Mouse (Mus musculus): ENCODE data around the gene Ank3. TPM values are rescaled to one million over a fixed set of nuclear protein-coding genes. Genes with fewer than 3 reads are reported as not detected.

The Ank3 gene
- polyA plus RNA-seq, 1 experiment from 2014 or later: 60.0 TPM

DNA sequence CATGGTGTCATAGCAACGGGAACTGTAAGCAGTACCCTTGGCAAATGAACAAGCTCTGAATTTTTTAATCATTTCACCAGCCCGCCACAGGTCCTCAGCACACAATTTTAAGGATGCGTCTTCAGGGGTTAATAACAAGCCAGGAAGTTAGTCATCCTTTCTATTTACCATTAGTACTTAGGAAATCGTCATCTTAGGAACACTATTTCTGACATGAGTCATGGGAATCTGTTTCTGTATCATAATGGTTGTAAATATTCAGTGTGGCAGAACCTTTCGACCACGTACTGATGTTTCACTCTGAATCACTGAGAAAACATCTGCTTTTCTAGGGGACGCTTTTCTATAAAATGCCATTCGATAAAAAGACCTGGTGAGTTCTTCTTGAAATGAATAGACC, 109.1 kb downstream of the Ank3 start:
- no peak overlapping the region for H3K4me3 ChIP-seq (ENCODE audit: low read depth, low read length)
- H3K4me1 ChIP-seq (ENCODE audit: control insufficient read depth, insufficient read depth, low read length): no peaks in the 10 kb centered on the region
- ATAC-seq (no peak), DNase-seq (ENCODE audit: low spot score) (no peak)
- H3K27ac ChIP-seq (ENCODE audit: low read depth, low read length): no peak overlapping the region
- 93% methylated on average over 8 of the region's 8 CpGs for WGBS
- no peaks in the 10 kb centered on the region for H3K27me3 ChIP-seq (replicated peaks; ENCODE audit: control insufficient read depth, insufficient read depth, low read length)
- H3K9ac ChIP-seq (ENCODE audit: low read length): no peak overlapping the region
- H3K4me2 ChIP-seq (ENCODE audit: low read length): no peak overlapping the region
- H3K36me3 ChIP-seq (ENCODE audit: control insufficient read depth, insufficient read depth, low read length): no peaks in the 10 kb centered on the region
- H3K9me3 ChIP-seq (replicated peaks; ENCODE audit: control insufficient read depth, low read length): no peaks in the 10 kb centered on the region

DNA sequence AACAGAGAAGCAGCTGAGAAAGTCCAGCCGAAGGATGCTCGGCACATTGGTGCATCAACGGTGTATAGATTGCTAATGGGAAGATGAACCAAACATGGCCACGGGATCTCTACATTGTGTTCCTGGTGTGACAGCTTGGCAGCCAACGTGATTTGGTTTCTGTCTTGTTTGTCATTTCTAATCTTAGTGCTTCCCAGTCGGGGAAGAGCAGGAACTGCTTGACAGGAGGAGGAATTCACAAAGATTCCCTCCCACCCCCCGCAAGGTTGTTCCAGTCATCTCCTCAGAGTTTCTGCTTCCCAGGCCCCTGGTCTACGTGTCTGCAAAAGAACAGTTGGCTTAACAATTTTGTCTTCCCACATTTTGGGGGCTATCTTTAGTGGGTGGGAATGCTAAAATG, 111.8 kb downstream of the Ank3 start:
- Histone ChIP-seq H3K36me3 (ENCODE audit: control insufficient read depth, insufficient read depth, low read length) (no peaks in the 10 kb centered on the region), H3K9ac (ENCODE audit: low read length) (no peak overlapping the region), H3K4me3 (ENCODE audit: low read depth, low read length) (no peak overlapping the region), H3K4me2 (ENCODE audit: low read length) (no peak overlapping the region), H3K4me1 (ENCODE audit: control insufficient read depth, insufficient read depth, low read length) (no peaks in the 10 kb centered on the region), H3K27ac (ENCODE audit: low read depth, low read length) (no peak overlapping the region), H3K9me3 (replicated peaks; ENCODE audit: control insufficient read depth, low read length) (no peaks in the 10 kb centered on the region), H3K27me3 (replicated peaks; ENCODE audit: control insufficient read depth, insufficient read depth, low read length) (no peaks in the 10 kb centered on the region)
- DNase-seq (ENCODE audit: low spot score) (no peak), ATAC-seq (no peak)
- WGBS: 85% methylated on average over 8 of the region's 8 CpGs

DNA sequence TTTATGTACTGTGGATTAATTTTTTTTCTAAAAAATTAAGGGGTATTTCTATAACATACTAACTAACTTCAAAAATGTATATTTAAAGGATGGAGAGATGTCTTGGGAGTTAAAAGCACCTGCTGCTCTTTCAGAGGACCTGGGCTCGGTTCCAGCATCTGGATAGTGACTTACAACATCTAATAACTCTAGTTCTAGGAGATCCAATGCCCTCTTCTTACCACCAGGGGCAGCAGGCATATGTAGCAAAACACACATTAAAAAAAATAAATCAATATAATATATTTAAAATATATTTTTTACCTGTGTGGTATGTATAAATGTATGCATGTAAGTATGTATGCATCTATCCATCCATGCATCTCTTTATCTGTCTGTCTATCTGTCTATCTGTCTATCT, 112.7 kb downstream of the Ank3 start:
- H3K9me3 ChIP-seq (replicated peaks; ENCODE audit: control insufficient read depth, low read length): no peaks in the 10 kb centered on the region
- no peak for DNase-seq (ENCODE audit: low spot score)
- ATAC-seq: no peak
- no peak overlapping the region for H3K4me3 ChIP-seq (ENCODE audit: low read depth, low read length)
- no peak overlapping the region for H3K9ac ChIP-seq (ENCODE audit: low read length)
- no peak overlapping the region for H3K4me2 ChIP-seq (ENCODE audit: low read length)
- H3K27ac ChIP-seq (ENCODE audit: low read depth, low read length): no peak overlapping the region
- no peaks in the 10 kb centered on the region for H3K4me1 ChIP-seq (ENCODE audit: control insufficient read depth, insufficient read depth, low read length)
- 81% methylated on average over 1 of the region's 1 CpGs for WGBS
- no peaks in the 10 kb centered on the region for H3K36me3 ChIP-seq (ENCODE audit: control insufficient read depth, insufficient read depth, low read length)
- no peaks in the 10 kb centered on the region for H3K27me3 ChIP-seq (replicated peaks; ENCODE audit: control insufficient read depth, insufficient read depth, low read length)

GRCm38 (mm10) chr10:69521977-69522376, 123.4 kb downstream of the Ank3 start:
- Histone ChIP-seq H3K4me2 (ENCODE audit: low read length) (no peak overlapping the region), H3K36me3 (ENCODE audit: control insufficient read depth, insufficient read depth, low read length) (no peaks in the 10 kb centered on the region), H3K27me3 (replicated peaks; ENCODE audit: control insufficient read depth, insufficient read depth, low read length) (no peaks in the 10 kb centered on the region), H3K9me3 (replicated peaks; ENCODE audit: control insufficient read depth, low read length) (no peaks in the 10 kb centered on the region), H3K4me1 (ENCODE audit: control insufficient read depth, insufficient read depth, low read length) (no peaks in the 10 kb centered on the region), H3K9ac (ENCODE audit: low read length) (no peak overlapping the region), H3K27ac (ENCODE audit: low read depth, low read length) (no peak overlapping the region), H3K4me3 (ENCODE audit: low read depth, low read length) (no peak overlapping the region)
- WGBS: 79% methylated on average over 4 of the region's 4 CpGs
- DNase-seq (ENCODE audit: low spot score): no peak
- no peak for ATAC-seq

DNA sequence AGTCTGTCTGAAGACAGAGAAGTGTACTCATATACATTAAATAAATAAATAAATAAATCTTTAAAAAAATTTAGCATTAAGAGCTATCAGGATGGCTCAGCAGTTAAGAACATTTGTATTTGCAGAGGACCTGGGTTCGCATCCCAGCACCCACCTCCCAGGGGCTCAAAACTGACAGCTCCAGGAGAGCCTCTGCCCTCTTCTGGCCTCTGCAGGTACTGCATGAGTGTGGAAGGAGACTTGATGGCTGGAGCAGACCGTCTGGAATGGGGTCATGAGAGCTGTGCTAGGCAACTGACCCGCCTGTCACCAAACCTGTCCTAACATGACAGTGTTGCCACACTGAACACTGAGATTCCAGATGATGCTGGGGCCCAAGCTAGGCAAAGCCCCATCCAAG, 124.6 kb downstream of the Ank3 start:
- no peaks in the 10 kb centered on the region for H3K36me3 ChIP-seq (ENCODE audit: control insufficient read depth, insufficient read depth, low read length)
- no peak overlapping the region for H3K4me3 ChIP-seq (ENCODE audit: low read depth, low read length)
- no peak for ATAC-seq
- no peaks in the 10 kb centered on the region for H3K4me1 ChIP-seq (ENCODE audit: control insufficient read depth, insufficient read depth, low read length)
- no peak overlapping the region for H3K4me2 ChIP-seq (ENCODE audit: low read length)
- no peak overlapping the region for H3K9ac ChIP-seq (ENCODE audit: low read length)
- DNase-seq (ENCODE audit: low spot score): no peak
- no peaks in the 10 kb centered on the region for H3K9me3 ChIP-seq (replicated peaks; ENCODE audit: control insufficient read depth, low read length)
- no peaks in the 10 kb centered on the region for H3K27me3 ChIP-seq (replicated peaks; ENCODE audit: control insufficient read depth, insufficient read depth, low read length)
- 69% methylated on average over 3 of the region's 3 CpGs for WGBS
- H3K27ac ChIP-seq (ENCODE audit: low read depth, low read length): no peak overlapping the region

DNA sequence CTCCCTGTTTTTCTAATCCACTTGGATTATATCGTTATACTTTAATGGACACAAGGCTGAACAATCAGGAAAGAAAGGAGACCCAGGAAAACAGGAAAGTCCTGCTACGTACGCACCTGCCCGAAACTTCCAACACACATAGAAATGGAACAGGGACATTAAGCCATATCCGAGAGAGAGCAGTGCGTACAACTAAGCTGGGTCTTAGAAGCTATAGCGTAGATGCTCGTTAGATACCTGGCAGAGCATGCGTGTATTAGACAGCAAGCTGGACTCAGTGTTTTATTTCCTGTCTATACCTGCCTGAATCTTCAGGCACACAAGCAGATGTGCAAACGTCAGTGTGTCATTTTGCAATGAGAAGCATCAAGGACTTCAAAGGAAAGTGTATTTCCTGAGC, 128.7 kb downstream of the Ank3 start:
- Histone ChIP-seq H3K4me1 (ENCODE audit: control insufficient read depth, insufficient read depth, low read length) (no peaks in the 10 kb centered on the region), H3K9me3 (replicated peaks; ENCODE audit: control insufficient read depth, low read length) (no peaks in the 10 kb centered on the region), H3K36me3 (ENCODE audit: control insufficient read depth, insufficient read depth, low read length) (no peaks in the 10 kb centered on the region), H3K27me3 (replicated peaks; ENCODE audit: control insufficient read depth, insufficient read depth, low read length) (no peaks in the 10 kb centered on the region), H3K27ac (ENCODE audit: low read depth, low read length) (no peak overlapping the region), H3K4me2 (ENCODE audit: low read length) (no peak overlapping the region), H3K4me3 (ENCODE audit: low read depth, low read length) (no peak overlapping the region), H3K9ac (ENCODE audit: low read length) (no peak overlapping the region)
- ATAC-seq: no peak
- no peak for DNase-seq (ENCODE audit: low spot score)
- 69% methylated on average over 10 of the region's 10 CpGs for WGBS

GRCm38 (mm10) chr10:69528746-69529145, 130.2 kb downstream of the Ank3 start:
- WGBS: 88% methylated on average over 4 of the region's 4 CpGs
- DNase-seq (ENCODE audit: low spot score): no peak
- H3K4me3 ChIP-seq (ENCODE audit: low read depth, low read length): no peak overlapping the region
- no peak overlapping the region for H3K9ac ChIP-seq (ENCODE audit: low read length)
- H3K27me3 ChIP-seq (replicated peaks; ENCODE audit: control insufficient read depth, insufficient read depth, low read length): no peaks in the 10 kb centered on the region
- no peaks in the 10 kb centered on the region for H3K9me3 ChIP-seq (replicated peaks; ENCODE audit: control insufficient read depth, low read length)
- H3K4me1 ChIP-seq (ENCODE audit: control insufficient read depth, insufficient read depth, low read length): 0 out of 2 replicates have a peak, but pooled peaks cover 3% of the 10 kb centered on the region
- no peak overlapping the region for H3K4me2 ChIP-seq (ENCODE audit: low read length)
- H3K27ac ChIP-seq (ENCODE audit: low read depth, low read length): no peak overlapping the region
- no peaks in the 10 kb centered on the region for H3K36me3 ChIP-seq (ENCODE audit: control insufficient read depth, insufficient read depth, low read length)
- ATAC-seq: no peak

GRCm38 (mm10) chr10:69530326-69530725, 131.8 kb downstream of the Ank3 start:
- H3K27me3 ChIP-seq (replicated peaks; ENCODE audit: control insufficient read depth, insufficient read depth, low read length): no peaks in the 10 kb centered on the region
- ATAC-seq (no peak), DNase-seq (ENCODE audit: low spot score) (no peak)
- WGBS: 89% methylated on average over 6 of the region's 6 CpGs
- 0 out of 2 replicates have a peak, but pooled peaks cover 3% of the 10 kb centered on the region for H3K4me1 ChIP-seq (ENCODE audit: control insufficient read depth, insufficient read depth, low read length)
- H3K9ac ChIP-seq (ENCODE audit: low read length): no peak overlapping the region
- H3K27ac ChIP-seq (ENCODE audit: low read depth, low read length): no peak overlapping the region
- no peaks in the 10 kb centered on the region for H3K36me3 ChIP-seq (ENCODE audit: control insufficient read depth, insufficient read depth, low read length)
- no peaks in the 10 kb centered on the region for H3K9me3 ChIP-seq (replicated peaks; ENCODE audit: control insufficient read depth, low read length)
- H3K4me2 ChIP-seq (ENCODE audit: low read length): no peak overlapping the region
- no peak overlapping the region for H3K4me3 ChIP-seq (ENCODE audit: low read depth, low read length)

DNA sequence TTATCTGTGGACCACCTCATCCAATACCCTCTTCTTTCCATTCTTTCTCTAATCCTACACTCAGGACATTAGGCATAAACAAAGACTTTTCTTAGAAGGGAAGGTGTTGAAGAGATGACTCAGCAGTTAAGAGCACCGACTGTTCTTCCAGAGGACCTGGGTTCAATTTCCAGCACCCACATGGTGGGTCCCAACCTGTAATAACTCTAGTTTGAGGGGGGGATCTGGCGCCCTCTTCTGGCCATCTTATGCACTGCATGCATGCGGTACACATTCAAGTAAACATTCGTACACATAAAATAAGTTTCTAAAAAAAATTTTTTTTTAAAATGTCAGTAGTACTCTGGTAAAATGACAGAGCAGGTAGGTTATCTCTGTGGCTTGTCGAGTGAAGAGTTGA, 133.0 kb downstream of the Ank3 start:
- Histone ChIP-seq H3K27ac (ENCODE audit: low read depth, low read length) (no peak overlapping the region), H3K36me3 (ENCODE audit: control insufficient read depth, insufficient read depth, low read length) (no peaks in the 10 kb centered on the region), H3K27me3 (replicated peaks; ENCODE audit: control insufficient read depth, insufficient read depth, low read length) (no peaks in the 10 kb centered on the region), H3K9me3 (replicated peaks; ENCODE audit: control insufficient read depth, low read length) (no peaks in the 10 kb centered on the region), H3K9ac (ENCODE audit: low read length) (no peak overlapping the region), H3K4me3 (ENCODE audit: low read depth, low read length) (no peak overlapping the region), H3K4me1 (ENCODE audit: control insufficient read depth, insufficient read depth, low read length) (0 out of 2 replicates have a peak, but pooled peaks cover 3% of the 10 kb centered on the region), H3K4me2 (ENCODE audit: low read length) (no peak overlapping the region)
- 81% methylated on average over 5 of the region's 5 CpGs for WGBS
- ATAC-seq (no peak), DNase-seq (ENCODE audit: low spot score) (no peak)

Data from forebrain, embryonic 14.5 days (tissue).